Mouse (Mus musculus) midbrain, embryonic 14.5 days (tissue): ENCODE data around the gene Uqcrc2. TPM values are rescaled to one million over a fixed set of nuclear protein-coding genes. Genes with fewer than 3 reads are reported as not detected.

ENCODE experiments used
- ATAC-seq: fragments of 200-750 bp; cut with Nextera tagmentation; 2 replicates; pipeline ENCODE4 v1.8.0; 2017; ENCODE audit warnings: moderate number of reproducible peaks, moderate library complexity; ENCODE audit not compliant: low FRiP score, low TSS enrichment
- DNase-seq: peaks from one replicate; pipeline ENCODE4 v3.0.0-alpha.2; 2015
- H3K27ac ChIP-seq: fragments of 300-500 bp; sonication (generic); replicated peaks from 2 replicates; pipeline ENCODE4 v1.5.1; 2014; ENCODE audit warnings: mild to moderate bottlenecking, low read depth, low read length, moderate library complexity
- H3K27me3 ChIP-seq: fragments of 300-500 bp; sonication (generic); 2 replicates; pipeline ENCODE4 v1.6.1; 2014; ENCODE audit warnings: low read length, control low read depth, mixed read lengths; ENCODE audit not compliant: control insufficient read depth, insufficient read depth
- H3K36me3 ChIP-seq: fragments of 300-500 bp; sonication (generic); 2 replicates; pipeline ENCODE4 v1.6.1; 2014; ENCODE audit warnings: low read length, control low read depth; ENCODE audit not compliant: control insufficient read depth, insufficient read depth
- H3K4me1 ChIP-seq: fragments of 300-500 bp; sonication (generic); 2 replicates; pipeline ENCODE4 v1.6.1; 2014; ENCODE audit warnings: mild to moderate bottlenecking, antibody characterized with exemption, low read length, control low read depth; ENCODE audit not compliant: control insufficient read depth, insufficient read depth
- H3K4me2 ChIP-seq: fragments of 300-500 bp; sonication (generic); 2 replicates; pipeline ENCODE4 v1.6.1; 2014; ENCODE audit warnings: mild to moderate bottlenecking, low read length, moderate library complexity
- H3K4me3 ChIP-seq: fragments of 300-500 bp; sonication (generic); replicated peaks from 2 replicates; pipeline ENCODE4 v1.5.1; 2014; ENCODE audit warnings: low read depth, low read length
- H3K9ac ChIP-seq: fragments of 300-500 bp; sonication (generic); replicated peaks from 2 replicates; pipeline ENCODE4 v1.6.1; 2014; ENCODE audit warnings: mild to moderate bottlenecking, low read length, moderate library complexity
- H3K9me3 ChIP-seq: fragments of 300-500 bp; sonication (generic); 2 replicates; pipeline ENCODE4 v1.6.1; 2016; ENCODE audit warnings: low read length, control low read depth, mixed read lengths; ENCODE audit not compliant: control insufficient read depth
- WGBS: fragments of 180-500 bp; shearing (Covaris S2); extraction: QIAGEN DNeasy Blood & Tissue Kit; methylation state at CpG from one replicate; pipeline ENCODE4 v1.1.7; 2014; 5-methylcytosine and 5-hydroxymethylcytosine counted together
- polyA plus RNA-seq: library from polyadenylated mRNA; unstranded; fragments of >200 nt; fragmentation: Nextera tagmentation; extraction: Ambion mirVana; gene quantifications from 2 replicates; pipeline ENCODE4 v1.2.1, GENCODE M21; 2014

Uqcrc2 gene
- polyA plus RNA-seq, 1 experiment from 2014 or later: 243 TPM

GRCm38 (mm10) chr7:120677764-120678531 lies 43.0 kb downstream of the Uqcrc2 start:
- ATAC-seq (peak; percentile 56; the same call in 1 of the 2 replicates), DNase-seq (peak; percentile 58)
- 2% methylated on average over 42 of the region's 42 CpGs for WGBS
- H3K27ac ChIP-seq: peak overlapping the region; percentile 69
- no peaks in the 10 kb centered on the region for H3K36me3 ChIP-seq
- peaks cover 24% of the 10 kb centered on the region for H3K4me1 ChIP-seq
- no peaks in the 10 kb centered on the region for H3K9me3 ChIP-seq
- H3K4me2 ChIP-seq: peak overlapping the region; percentile 83
- no peaks in the 10 kb centered on the region for H3K27me3 ChIP-seq
- peak overlapping the region; percentile 88 for H3K9ac ChIP-seq
- peak overlapping the region; percentile 91 for H3K4me3 ChIP-seq

GRCm38 (mm10) chr7:120679023-120679422 lies 44.0 kb downstream of the Uqcrc2 start:
- WGBS: 68% methylated on average over 8 of the region's 8 CpGs
- Histone ChIP-seq H3K36me3 (no peaks in the 10 kb centered on the region), H3K27ac (no peak overlapping the region), H3K9me3 (no peaks in the 10 kb centered on the region), H3K4me1 (peaks cover 24% of the 10 kb centered on the region), H3K4me3 (peak overlapping the region; percentile 91), H3K27me3 (no peaks in the 10 kb centered on the region), H3K9ac (no peak overlapping the region; the same call in 1 of the 2 replicates), H3K4me2 (peak overlapping the region; percentile 83)
- ATAC-seq (no peak), DNase-seq (no peak)

- Histone ChIP-seq H3K4me1 (peaks cover 19% of the 10 kb centered on the region), H3K9me3 (no peaks in the 10 kb centered on the region), H3K9ac (no peak overlapping the region), H3K4me3 (no peak overlapping the region), H3K36me3 (no peaks in the 10 kb centered on the region), H3K27me3 (no peaks in the 10 kb centered on the region), H3K4me2 (no peak overlapping the region), H3K27ac (no peak overlapping the region)
- DNase-seq: no peak
- WGBS: 89% methylated on average over 4 of the region's 4 CpGs
- no peak for ATAC-seq
Observed at GRCm38 (mm10) chr7:120682002-120682401, 47.0 kb downstream of the Uqcrc2 start.

- Histone ChIP-seq H3K27me3 (no peaks in the 10 kb centered on the region), H3K9ac (no peak overlapping the region), H3K36me3 (no peaks in the 10 kb centered on the region), H3K27ac (no peak overlapping the region), H3K4me2 (no peak overlapping the region), H3K4me3 (no peak overlapping the region), H3K4me1 (0 out of 2 replicates have a peak, but pooled peaks cover 7% of the 10 kb centered on the region), H3K9me3 (no peaks in the 10 kb centered on the region)
- no peak for DNase-seq
- no peak for ATAC-seq
- 94% methylated on average over 2 of the region's 2 CpGs for WGBS
Observed at GRCm38 (mm10) chr7:120684731-120685161, 49.8 kb downstream of the Uqcrc2 start.

GRCm38 (mm10) chr7:120685227-120685626 lies 50.3 kb downstream of the Uqcrc2 start:
- DNase-seq: no peak
- Histone ChIP-seq H3K27me3 (no peaks in the 10 kb centered on the region), H3K4me1 (0 out of 2 replicates have a peak, but pooled peaks cover 4% of the 10 kb centered on the region), H3K36me3 (no peaks in the 10 kb centered on the region), H3K27ac (no peak overlapping the region), H3K9ac (no peak overlapping the region), H3K4me3 (no peak overlapping the region), H3K9me3 (no peaks in the 10 kb centered on the region), H3K4me2 (no peak overlapping the region)
- no peak for ATAC-seq
- 93% methylated on average over 6 of the region's 6 CpGs for WGBS

GRCm38 (mm10) chr7:120690634-120691033 lies 55.7 kb downstream of the Uqcrc2 start:
- 76% methylated on average over 4 of the region's 4 CpGs for WGBS
- 0 out of 2 replicates have a peak, but pooled peaks cover 3% of the 10 kb centered on the region for H3K36me3 ChIP-seq
- no peak overlapping the region for H3K27ac ChIP-seq
- no peak overlapping the region for H3K4me2 ChIP-seq
- H3K27me3 ChIP-seq: no peaks in the 10 kb centered on the region
- ATAC-seq: no peak
- no peaks in the 10 kb centered on the region for H3K9me3 ChIP-seq
- no peak for DNase-seq
- H3K9ac ChIP-seq: no peak overlapping the region
- no peak overlapping the region for H3K4me3 ChIP-seq
- no peaks in the 10 kb centered on the region for H3K4me1 ChIP-seq

- Histone ChIP-seq H3K4me3 (no peak overlapping the region), H3K4me1 (no peaks in the 10 kb centered on the region), H3K27ac (no peak overlapping the region), H3K9ac (no peak overlapping the region), H3K4me2 (no peak overlapping the region), H3K27me3 (no peaks in the 10 kb centered on the region), H3K9me3 (no peaks in the 10 kb centered on the region), H3K36me3 (0 out of 2 replicates have a peak, but pooled peaks cover 3% of the 10 kb centered on the region)
- 96% methylated on average over 5 of the region's 5 CpGs for WGBS
- DNase-seq (no peak), ATAC-seq (no peak)
Observed at GRCm38 (mm10) chr7:120693831-120694375, 58.9 kb downstream of the Uqcrc2 start.

- WGBS: 28% methylated on average over 6 of the region's 6 CpGs
- H3K4me2 ChIP-seq: no peak overlapping the region
- no peaks in the 10 kb centered on the region for H3K4me1 ChIP-seq
- H3K27ac ChIP-seq: no peak overlapping the region
- 0 out of 2 replicates have a peak, but pooled peaks cover 3% of the 10 kb centered on the region for H3K36me3 ChIP-seq
- no peaks in the 10 kb centered on the region for H3K9me3 ChIP-seq
- no peak for DNase-seq
- no peak overlapping the region for H3K9ac ChIP-seq
- no peak overlapping the region for H3K4me3 ChIP-seq
- no peaks in the 10 kb centered on the region for H3K27me3 ChIP-seq
- no peak for ATAC-seq
Observed at GRCm38 (mm10) chr7:120695196-120695595, 60.2 kb downstream of the Uqcrc2 start.
